Mouse (Mus musculus): Measurements from ENCODE around the gene Rhox3c.
"Not testable (repeated sequence)": the region's sequence is repeated elsewhere in the genome, so short reads cannot be mapped to it uniquely, and the experiment has no call there.

Gene Rhox3c

GRCm38 (mm10) chrX:37458285-37458684 is at the start of gene Rhox3c:
TSS of gene Rhox3c (plus strand) at chrX:37458585.
- in situ Hi-C loops (cut with MboI, MseI) = loop anchor here (25.0 kb wide), 1 partner anchor 354 kb away; the partner anchor contains the start of gene Rhox5

DNA sequence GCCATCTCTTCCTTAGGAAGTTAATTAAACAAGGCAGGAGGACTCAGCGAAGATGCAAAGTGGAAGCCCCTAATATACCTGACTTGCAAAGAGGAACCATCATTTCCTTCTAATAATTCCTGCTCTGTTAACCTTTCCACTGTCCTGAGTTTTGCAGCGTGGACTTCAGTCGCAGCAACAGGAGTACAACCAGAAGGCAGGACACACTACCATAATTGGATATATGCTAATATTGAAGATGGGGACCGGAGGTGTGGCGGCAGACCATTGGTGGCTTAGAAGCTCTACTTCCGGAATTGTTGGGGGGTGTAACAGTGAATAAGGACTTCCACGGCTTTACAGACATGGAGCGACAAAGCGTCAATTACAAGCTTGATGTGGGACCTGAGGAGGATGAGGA is 46.6 kb upstream of the Rhox3c start, which contains the start of gene Rhox2b:
Gene Rhox2b (plus strand): TSS at position 301 of the 400 bp plus-strand sequence.
- in situ Hi-C loops (cut with MboI, MseI) = not testable (repeated sequence)

- in situ Hi-C loops (cut with MboI, MseI) = not testable (repeated sequence)
Observed at GRCm38 (mm10) chrX:37432194-37432593, 26.2 kb upstream of the Rhox3c start, which contains the start of gene Rhox4b. TSS of gene Rhox4b (plus strand) at chrX:37432494.

GRCm38 (mm10) chrX:37453380-37453779 is 5.0 kb upstream of the Rhox3c start, which contains the start of gene Rhox2c:
TSS of gene Rhox2c (plus strand) at chrX:37453680.
- in situ Hi-C loops (cut with MboI, MseI) = loop anchor here (25.0 kb wide), 1 partner anchor 359 kb away; the partner anchor contains the start of gene Rhox5

DNA sequence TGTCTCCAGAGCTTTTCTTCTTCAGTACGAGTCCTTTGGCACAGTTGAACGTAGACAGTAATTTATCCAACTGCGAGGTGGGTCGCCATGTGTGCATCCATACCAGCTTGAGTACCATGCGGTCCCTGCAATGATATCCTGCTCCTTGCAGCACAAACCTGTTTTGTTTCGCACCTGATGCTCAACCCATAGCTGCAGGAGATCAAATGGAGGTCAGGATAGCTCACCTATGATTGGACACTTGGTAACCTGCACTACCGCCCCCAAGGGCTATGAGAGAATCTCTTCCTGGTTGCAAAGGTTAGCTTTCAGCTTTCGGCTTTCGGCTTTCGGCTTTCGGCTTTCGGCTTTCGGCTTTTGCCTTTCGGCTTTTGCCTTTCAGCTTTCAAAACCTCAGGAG is 21.7 kb downstream of the Rhox3c start, which contains the start of gene Rhox4c:
Gene Rhox4c (plus strand): TSS at position 301 of the 400 bp plus-strand sequence.
- in situ Hi-C loops (cut with MboI, MseI) = not testable (repeated sequence)

- in situ Hi-C loops (cut with MboI, MseI) = not testable (repeated sequence)
Observed at GRCm38 (mm10) chrX:37514059-37514458, 55.7 kb downstream of the Rhox3c start, which contains the start of gene Rhox4d. TSS of gene Rhox4d (plus strand) at chrX:37514359.
